Mouse (Mus musculus) ES-Bruce4 (cell line): ENCODE measurements around the gene Sphk1. TPM values are rescaled to one million over a fixed set of nuclear protein-coding genes. Genes with fewer than 3 reads are reported as not detected.
A peak's percentile ranks its signal among the peaks of the same experiment; 100 is the strongest.

ENCODE experiments used
- H3K27ac ChIP-seq: 2 replicates; pipeline ENCODE4 v1.5.1; 2012; ENCODE audit warnings: low read length, inconsistent platforms; ENCODE audit not compliant: insufficient read depth
- H3K27me3 ChIP-seq: 2 replicates; pipeline ENCODE4 v1.6.1; 2012; ENCODE audit warnings: mild to moderate bottlenecking, low read length, inconsistent platforms; ENCODE audit not compliant: control insufficient read depth, poor library complexity, insufficient read depth, severe bottlenecking
- H3K36me3 ChIP-seq: 2 replicates; pipeline ENCODE4 v1.6.1; 2012; ENCODE audit warnings: inconsistent platforms, mild to moderate bottlenecking, low read length, moderate library complexity; ENCODE audit not compliant: control insufficient read depth, poor library complexity, insufficient read depth, severe bottlenecking
- H3K4me1 ChIP-seq: one replicate; pipeline ENCODE4 v1.8.1; 2011; ENCODE audit warnings: low read length; ENCODE audit not compliant: control insufficient read depth, insufficient read depth
- H3K4me3 ChIP-seq: 2 replicates; pipeline ENCODE4 v1.5.1; 2011; ENCODE audit warnings: low read depth, mild to moderate bottlenecking, low read length
- H3K9ac ChIP-seq: 2 replicates; pipeline ENCODE4 v1.6.1; 2012; ENCODE audit warnings: low read depth, mild to moderate bottlenecking, inconsistent platforms; ENCODE audit not compliant: poor library complexity, severe bottlenecking
- H3K9me3 ChIP-seq: replicated peaks from 2 replicates; pipeline ENCODE4 v1.6.1; 2012; ENCODE audit warnings: mild to moderate bottlenecking, low read length, inconsistent platforms; ENCODE audit not compliant: control insufficient read depth, poor library complexity, insufficient read depth, severe bottlenecking
- CTCF ChIP-seq: IDR thresholded peaks from one replicate; pipeline ENCODE4 v1.8.1; 2011; ENCODE audit warnings: low read depth, low read length
- EP300 ChIP-seq: IDR thresholded peaks from 2 replicates; pipeline ENCODE4 v1.6.1; 2011; ENCODE audit warnings: low read depth, low read length; ENCODE audit not compliant: insufficient read depth
- POLR2A ChIP-seq: IDR thresholded peaks from one replicate; pipeline ENCODE4 v1.8.1; 2011; ENCODE audit warnings: low read length; ENCODE audit not compliant: insufficient read depth
- polyA plus RNA-seq: library from polyadenylated mRNA; stranded (reverse); fragments of >200 nt; gene quantifications from 2 replicates; pipeline ENCODE4 v1.2.4, GENCODE M21; 2011; ENCODE audit warnings: low read depth; ENCODE audit not compliant: missing spikeins, insufficient read depth, insufficient read length

Sphk1 gene
- polyA plus RNA-seq, 1 experiment: 0.88 TPM

- H3K36me3 ChIP-seq: no peaks in the 10 kb centered on the region
- no peak overlapping the region for H3K4me3 ChIP-seq
- H3K4me1 ChIP-seq: no peaks in the 10 kb centered on the region
- no peak for TF ChIP-seq POLR2A
- no peak overlapping the region for H3K27ac ChIP-seq
- no peak overlapping the region for H3K9ac ChIP-seq
- no peaks in the 10 kb centered on the region for H3K27me3 ChIP-seq
- no peaks in the 10 kb centered on the region for H3K9me3 ChIP-seq
Measured at GRCm38 (mm10) chr11:116522886-116523698, 7.6 kb upstream of the Sphk1 start.

- no peak overlapping the region for H3K9ac ChIP-seq
- no peak for TF ChIP-seq EP300
- TF ChIP-seq CTCF: no peak
- no peak for TF ChIP-seq POLR2A
- H3K4me3 ChIP-seq: no peak overlapping the region
- H3K9me3 ChIP-seq: no peaks in the 10 kb centered on the region
- H3K36me3 ChIP-seq: no peaks in the 10 kb centered on the region
- no peak overlapping the region for H3K27ac ChIP-seq
- H3K27me3 ChIP-seq: no peaks in the 10 kb centered on the region
- H3K4me1 ChIP-seq: no peaks in the 10 kb centered on the region
Measured at GRCm38 (mm10) chr11:116523699-116524189, 7.0 kb upstream of the Sphk1 start.

GRCm38 (mm10) chr11:116528636-116529320 is 1.9 kb upstream of the Sphk1 start:
- no peaks in the 10 kb centered on the region for H3K9me3 ChIP-seq
- no peak overlapping the region for H3K4me3 ChIP-seq
- H3K27ac ChIP-seq: no peak overlapping the region
- H3K36me3 ChIP-seq: no peaks in the 10 kb centered on the region
- peaks cover 15% of the 10 kb centered on the region for H3K27me3 ChIP-seq
- TF ChIP-seq CTCF: no peak
- H3K4me1 ChIP-seq: no peaks in the 10 kb centered on the region
- H3K9ac ChIP-seq: no peak overlapping the region

GRCm38 (mm10) chr11:116531371-116532191 is 856 bp downstream of the Sphk1 start:
- Histone ChIP-seq H3K27ac (no peak overlapping the region), H3K4me1 (no peaks in the 10 kb centered on the region), H3K4me3 (peak overlapping the region; percentile 19; the same call in 1 of the 2 replicates), H3K9me3 (no peaks in the 10 kb centered on the region), H3K36me3 (no peaks in the 10 kb centered on the region), H3K9ac (no peak overlapping the region), H3K27me3 (peaks cover 15% of the 10 kb centered on the region)
- TF ChIP-seq CTCF: no peak
- no peak for TF ChIP-seq POLR2A
- no peak for TF ChIP-seq EP300

GRCm38 (mm10) chr11:116532262-116532809 is 1.6 kb downstream of the Sphk1 start:
- TF ChIP-seq EP300 (no peak), CTCF (no peak), POLR2A (no peak)
- Histone ChIP-seq H3K9ac (peak overlapping the region; percentile 51), H3K4me1 (no peaks in the 10 kb centered on the region), H3K9me3 (no peaks in the 10 kb centered on the region), H3K27ac (no peak overlapping the region), H3K36me3 (no peaks in the 10 kb centered on the region), H3K27me3 (peaks cover 15% of the 10 kb centered on the region), H3K4me3 (peak overlapping the region; percentile 79)
